ENCODE assay signal across 7 mouse cellular contexts in genomic region chr4:117681931-117682461, GRCm38 (mm10). TPM values are rescaled to one million over a fixed set of nuclear protein-coding genes. Genes with fewer than 3 reads are reported as not detected.
DNase-seq lines count a peak whose midpoint lies in the region; ATAC-seq and TF ChIP-seq lines count a peak whose summit lies in the region.

Gene Dmap1 (minus strand): TSS chr4:117682273.

- H3K27ac ChIP-seq in cortical plate, adult 2 months (ENCODE audit: insufficient read depth, low read length), result no peak within 1 kb of the TSS

- no peak for TF ChIP-seq CTCF in cortical plate, adult 2 months (IDR thresholded peaks at IDR 0.05; ENCODE audit: extremely low read depth, insufficient read depth, low read length)

- TF ChIP-seq POLR2A in cortical plate, adult 2 months (IDR thresholded peaks at IDR 0.05; ENCODE audit: extremely low read depth, insufficient read depth, low read length), result no peak

- peak within 1 kb of the TSS; percentile 97 for H3K4me3 ChIP-seq in cortical plate, adult 2 months (ENCODE audit: insufficient read depth, low read length)

- H3K4me1 ChIP-seq in cortical plate, adult 2 months (ENCODE audit: control insufficient read depth, insufficient read depth, low read length), result no peaks in the 10 kb centered on the region

- intact Hi-C loops in left cerebral cortex, postnatal 10 days (cut with DNase I), result no loop called here

- ATAC-seq in megakaryocyte-erythroid progenitor cell, adult 5-6 weeks (replicated peaks; ENCODE audit: low FRiP score, low TSS enrichment, poor library complexity, severe bottlenecking), result peak; percentile 63

- peak; percentile 86 for DNase-seq in adipocyte (ENCODE audit: low spot score)
- DNase-seq in gastrocnemius, postnatal 10 days, result peak; percentile 79
- peak; percentile 91 for DNase-seq in induced T-regulatory cell, adult 2 months (ENCODE audit: low read depth)
- DNase-seq in left cerebral cortex, postnatal 10 days (ENCODE audit: extremely low spot score in 1 of 2, low spot score in 2 of 2), result peak; percentile 85 to 89
- DNase-seq in right cerebral cortex, postnatal 25 days, result peak; percentile 76

RNA-seq across cellular contexts. Expression of gene Dmap1, which starts in this region (rescaled TPM):
- polyA plus RNA-seq in cortical plate, adult 2 months (2012; rRNA removed), result 48.0 and 49.6 TPM in 2 replicates
- 10 to 100 TPM; 18.8 to 22.7 TPM for total RNA-seq in gastrocnemius, postnatal 10 days (2021)
- total RNA-seq in left cerebral cortex, postnatal 10 days (2021), result 10 to 100 TPM; 37.6 to 42.2 TPM
- 28.2 and 41.6 TPM in 2 replicates for total RNA-seq in megakaryocyte-erythroid progenitor cell, adult 5-6 weeks (2014; fragmentation: Nextera tagmentation)
- 28.0 and 34.6 TPM in 2 replicates for total RNA-seq in megakaryocyte-erythroid progenitor cell, adult 5-6 weeks (2017)
